ENCODE assay signal across 16 mouse cellular contexts in the genomic region with DNA sequence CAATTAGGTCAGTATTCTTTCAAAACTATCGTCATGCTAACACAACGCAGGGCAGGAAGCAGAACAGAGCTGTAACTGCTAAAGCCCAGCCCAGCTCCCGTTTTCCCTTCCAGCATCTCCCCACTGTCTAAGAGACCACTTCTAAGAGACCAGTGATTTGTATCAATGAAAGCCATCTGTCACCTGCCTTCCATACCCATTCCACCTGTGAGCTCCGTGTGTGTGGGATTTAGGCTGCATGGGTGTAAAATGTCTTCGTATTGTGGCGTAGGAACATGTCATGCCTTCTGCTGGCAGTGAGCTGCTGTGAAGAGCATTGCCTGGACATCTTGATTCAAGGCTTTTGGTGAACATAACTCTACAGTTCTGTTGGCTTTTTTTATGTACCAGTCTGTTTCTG.
"Had no signal": no experiment of that assay in that cellular context is flagged by ENCODE, and none has a peak within 500 bp of the region (broad histone marks: within the 10 kb centered on the region; RNA-seq: fewer than 3 reads in every experiment).

No protein-coding gene starts in this region.

- DNase-seq: kidney, adult 8-10 months; kidney, postnatal 36 days; left cerebral cortex, postnatal 4 days; lung, embryonic 14.5 days; lung, postnatal 14 days; right cerebral cortex, adult 18-20 months; right cerebral cortex, postnatal 25 days had no signal

- H3K36me3 ChIP-seq: limb, embryonic 13.5 days; liver, embryonic 15.5 days; midbrain, embryonic 15.5 days had no signal

- H3K4me2 ChIP-seq: limb, embryonic 13.5 days; liver, embryonic 11.5 days; liver, embryonic 15.5 days; lung, embryonic 14.5 days; midbrain, embryonic 11.5 days; midbrain, embryonic 15.5 days had no signal

- H3K9ac ChIP-seq: limb, embryonic 13.5 days; liver, embryonic 15.5 days; lung, embryonic 14.5 days; midbrain, embryonic 15.5 days had no signal

- ATAC-seq: intestine, postnatal 0 days; midbrain, embryonic 15.5 days had no signal

- H3K27me3 ChIP-seq: limb, embryonic 13.5 days; liver, embryonic 15.5 days; midbrain, embryonic 15.5 days had no signal

- H3K4me3 ChIP-seq: limb, embryonic 13.5 days; liver, embryonic 15.5 days; megakaryocyte, embryonic 14.5 days; midbrain, embryonic 15.5 days had no signal

- H3K9me3 ChIP-seq: limb, embryonic 13.5 days; liver, embryonic 15.5 days; megakaryocyte, embryonic 14.5 days; midbrain, embryonic 15.5 days had no signal

- H3K27ac ChIP-seq: kidney, postnatal 0 days; limb, embryonic 13.5 days; liver, embryonic 15.5 days; macrophage; midbrain, embryonic 15.5 days had no signal
